Mouse (Mus musculus) spleen, adult 2 months (tissue): ENCODE results near the gene Tead4. TPM values are rescaled to one million over a fixed set of nuclear protein-coding genes. Genes with fewer than 3 reads are reported as not detected.
A peak's percentile ranks its signal among the peaks of the same experiment; 100 is the strongest.

Source experiments
- DNase-seq, 2 experiments: peaks; one replicate each; pipeline versions ENCODE4 v3.0.0 to v3.0.0-alpha.2; 2012 to 2021; ENCODE audit warnings: low spot score in 2 of 2, low read depth in 1 of 2
- H3K27ac ChIP-seq: fragments of 200-500 bp; 2 replicates; pipeline ENCODE4 v1.5.1; 2012; ENCODE audit warnings: low read length, inconsistent platforms; ENCODE audit not compliant: insufficient read depth
- H3K27me3 ChIP-seq: fragments of 200-500 bp; 2 replicates; pipeline ENCODE4 v1.6.1; 2012; ENCODE audit warnings: mild to moderate bottlenecking, moderate library complexity, low read length, inconsistent platforms; ENCODE audit not compliant: control insufficient read depth, insufficient read depth
- H3K36me3 ChIP-seq: fragments of 200-500 bp; 2 replicates; pipeline ENCODE4 v1.6.1; 2012; ENCODE audit warnings: mild to moderate bottlenecking, low read length, inconsistent platforms; ENCODE audit not compliant: control insufficient read depth, insufficient read depth
- H3K4me1 ChIP-seq: fragments of 200-500 bp; 2 replicates; pipeline ENCODE4 v1.6.1; 2011; ENCODE audit warnings: inconsistent platforms; ENCODE audit not compliant: control insufficient read depth, insufficient read depth, insufficient read length
- H3K4me3 ChIP-seq: fragments of 200-500 bp; 2 replicates; pipeline ENCODE4 v1.5.1; 2011; ENCODE audit warnings: mild to moderate bottlenecking, inconsistent platforms; ENCODE audit not compliant: insufficient read depth, insufficient read length; ENCODE audit errors: extremely low read depth
- CTCF ChIP-seq: fragments of 200-500 bp; IDR thresholded peaks from 2 replicates; pipeline ENCODE4 v1.5.1; 2011; ENCODE audit warnings: mild to moderate bottlenecking, inconsistent platforms; ENCODE audit not compliant: insufficient read depth, insufficient read length, insufficient replicate concordance; ENCODE audit errors: extremely low read depth
- POLR2A ChIP-seq: fragments of 200-500 bp; IDR thresholded peaks from 2 replicates; pipeline ENCODE4 v1.6.1; 2011; ENCODE audit warnings: low read depth, low read length, inconsistent platforms
- WGBS: fragments of 180-500 bp; shearing (Covaris S2); methylation state at CpG from one replicate; pipeline ENCODE4 v1.1.7; 2018; 5-methylcytosine and 5-hydroxymethylcytosine counted together
- polyA plus RNA-seq: library from polyadenylated mRNA; depleted of rRNA; stranded (reverse); fragments of >200 nt; gene quantifications from 2 replicates; pipeline ENCODE4 v1.2.3, GENCODE M21; 2012

Tead4 gene
- polyA plus RNA-seq, 1 experiment, result 0.67 TPM

GRCm38 (mm10) chr6:128301891-128302290 is 1.3 kb upstream of the Tead4 start:
- no peaks in the 10 kb centered on the region for H3K36me3 ChIP-seq
- 89% methylated on average over 3 of the region's 3 CpGs for WGBS
- no peak overlapping the region for H3K4me3 ChIP-seq
- no peak overlapping the region for H3K27ac ChIP-seq
- H3K4me1 ChIP-seq, result no peaks in the 10 kb centered on the region; the same call in 1 of the 2 replicates
- H3K27me3 ChIP-seq, result peaks cover 12% of the 10 kb centered on the region
- DNase-seq, result no peak
- no peak for TF ChIP-seq POLR2A
- TF ChIP-seq CTCF, result no peak

- Histone ChIP-seq H3K4me1 (no peaks in the 10 kb centered on the region; the same call in 1 of the 2 replicates), H3K4me3 (no peak overlapping the region), H3K36me3 (no peaks in the 10 kb centered on the region), H3K27ac (no peak overlapping the region), H3K27me3 (peaks cover 12% of the 10 kb centered on the region)
- 63% methylated on average over 11 of the region's 11 CpGs for WGBS
- DNase-seq, result no peak
- no peak for TF ChIP-seq POLR2A
- no peak for TF ChIP-seq CTCF
Observed at GRCm38 (mm10) chr6:128301458-128301857, 835 bp upstream of the Tead4 start.

DNA sequence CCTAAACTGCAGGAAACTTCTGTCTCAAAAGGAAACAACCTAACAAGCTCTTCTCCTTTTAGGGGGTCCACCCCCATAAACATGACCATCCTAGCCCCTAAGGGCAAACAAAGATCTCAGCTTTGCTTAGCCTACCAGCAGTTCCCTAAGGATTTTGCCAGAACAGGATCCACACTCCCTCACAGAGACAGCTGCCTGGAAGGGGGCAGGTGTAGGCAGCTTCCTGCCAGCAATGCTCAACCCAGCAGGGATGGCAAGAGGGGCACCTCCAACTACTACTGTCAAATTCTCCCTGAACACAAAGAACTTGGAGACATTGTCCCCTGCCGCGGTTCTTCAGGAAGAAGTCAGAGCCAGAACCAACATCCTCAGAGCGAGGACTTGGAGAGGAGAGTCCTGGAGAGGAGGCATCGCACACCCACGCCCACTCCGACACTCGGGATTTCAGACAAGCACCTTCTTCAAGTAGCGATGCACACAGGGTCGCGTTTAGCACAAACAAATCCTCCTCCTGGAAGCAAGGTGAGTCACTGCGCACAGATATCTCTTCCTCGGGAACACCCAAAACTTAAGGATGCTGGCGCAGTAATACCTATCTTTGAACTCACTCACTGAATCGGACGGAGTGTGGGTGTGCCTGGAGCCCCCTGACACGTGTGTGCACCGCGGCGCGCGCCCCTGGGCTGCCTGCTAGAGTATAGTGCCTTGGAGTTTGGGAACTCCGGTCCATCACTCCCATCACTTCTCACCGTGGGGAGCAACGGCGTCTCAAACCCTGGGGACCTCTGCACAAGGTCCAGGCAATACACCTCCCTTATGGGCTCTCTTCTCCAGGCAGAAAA is 1.1 kb downstream of the Tead4 start:
- H3K4me3 ChIP-seq, result peak overlapping the region; percentile 48; the same call in 1 of the 2 replicates
- H3K27ac ChIP-seq, result no peak overlapping the region
- H3K27me3 ChIP-seq, result peaks cover 12% of the 10 kb centered on the region
- no peaks in the 10 kb centered on the region for H3K36me3 ChIP-seq
- 5% methylated on average over 25 of the region's 25 CpGs for WGBS
- DNase-seq, result no peak
- H3K4me1 ChIP-seq, result no peaks in the 10 kb centered on the region; the same call in 1 of the 2 replicates
- TF ChIP-seq POLR2A (no peak), CTCF (no peak)

GRCm38 (mm10) chr6:128298246-128298645 is 2.4 kb downstream of the Tead4 start:
- H3K27me3 ChIP-seq, result peaks cover 12% of the 10 kb centered on the region
- 61% methylated on average over 7 of the region's 7 CpGs for WGBS
- no peak for DNase-seq
- H3K36me3 ChIP-seq, result no peaks in the 10 kb centered on the region
- no peak overlapping the region for H3K4me3 ChIP-seq
- no peaks in the 10 kb centered on the region; the same call in 1 of the 2 replicates for H3K4me1 ChIP-seq
- H3K27ac ChIP-seq, result no peak overlapping the region
- TF ChIP-seq CTCF (no peak), POLR2A (no peak)

- no peak overlapping the region for H3K4me3 ChIP-seq
- no peaks in the 10 kb centered on the region; the same call in 1 of the 2 replicates for H3K4me1 ChIP-seq
- TF ChIP-seq POLR2A (no peak), CTCF (no peak)
- peaks cover 11% of the 10 kb centered on the region for H3K27me3 ChIP-seq
- no peak for DNase-seq
- 69% methylated on average over 11 of the region's 11 CpGs for WGBS
- no peak overlapping the region for H3K27ac ChIP-seq
- H3K36me3 ChIP-seq, result no peaks in the 10 kb centered on the region
Observed at GRCm38 (mm10) chr6:128296750-128297393, 3.8 kb downstream of the Tead4 start.

DNA sequence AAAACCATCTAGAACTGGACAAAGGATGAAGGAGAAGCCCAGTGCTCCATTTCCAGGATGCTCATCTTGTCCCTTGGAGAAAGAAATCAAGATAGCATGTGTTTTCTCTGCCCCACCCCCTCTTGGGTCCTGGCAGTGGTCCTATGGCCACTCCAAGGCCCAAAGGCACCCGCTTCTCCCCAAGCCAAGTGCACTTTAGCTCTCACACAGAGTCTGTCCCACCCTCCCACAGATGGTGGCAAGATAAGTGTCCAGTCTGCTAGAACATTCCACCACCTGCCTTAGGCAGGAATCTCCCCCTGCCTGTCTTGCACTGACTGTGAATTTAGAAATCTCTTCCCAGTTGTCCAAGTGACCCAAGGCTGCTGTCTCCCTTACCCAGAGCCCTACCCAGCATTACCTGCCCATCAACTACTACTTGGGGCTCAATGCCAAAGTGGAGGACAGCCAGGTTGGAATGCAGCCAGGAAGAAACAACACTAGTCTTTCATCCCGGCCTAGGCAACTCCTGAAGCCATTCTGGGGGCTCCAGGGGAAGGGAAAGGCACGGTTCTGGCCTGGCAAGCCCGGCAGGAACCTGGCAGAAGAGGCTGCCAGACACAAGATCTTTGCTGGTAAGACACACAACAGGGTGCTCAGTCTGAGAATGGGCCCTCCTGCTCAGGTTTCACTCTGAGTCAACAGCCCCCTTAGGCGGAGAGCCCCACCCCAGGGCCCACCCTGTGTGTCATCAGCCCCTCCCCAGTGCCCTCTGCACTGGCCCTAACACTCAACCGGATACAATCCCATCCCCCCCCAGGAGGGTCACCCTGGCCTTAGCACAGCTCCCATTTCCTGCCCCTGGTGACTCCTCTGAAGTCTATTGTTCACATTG is 4.5 kb downstream of the Tead4 start:
- Histone ChIP-seq H3K4me3 (no peak overlapping the region), H3K27me3 (peaks cover 11% of the 10 kb centered on the region), H3K4me1 (no peaks in the 10 kb centered on the region; the same call in 1 of the 2 replicates), H3K36me3 (no peaks in the 10 kb centered on the region), H3K27ac (no peak overlapping the region)
- no peak for DNase-seq
- WGBS, result 67% methylated on average over 6 of the region's 6 CpGs
- no peak for TF ChIP-seq POLR2A
- no peak for TF ChIP-seq CTCF
